Mouse (Mus musculus): ENCODE results near the gene Gm28048.
A peak's percentile ranks its signal among the peaks of the same experiment; 100 is the strongest.

Gene Gm28048

DNA sequence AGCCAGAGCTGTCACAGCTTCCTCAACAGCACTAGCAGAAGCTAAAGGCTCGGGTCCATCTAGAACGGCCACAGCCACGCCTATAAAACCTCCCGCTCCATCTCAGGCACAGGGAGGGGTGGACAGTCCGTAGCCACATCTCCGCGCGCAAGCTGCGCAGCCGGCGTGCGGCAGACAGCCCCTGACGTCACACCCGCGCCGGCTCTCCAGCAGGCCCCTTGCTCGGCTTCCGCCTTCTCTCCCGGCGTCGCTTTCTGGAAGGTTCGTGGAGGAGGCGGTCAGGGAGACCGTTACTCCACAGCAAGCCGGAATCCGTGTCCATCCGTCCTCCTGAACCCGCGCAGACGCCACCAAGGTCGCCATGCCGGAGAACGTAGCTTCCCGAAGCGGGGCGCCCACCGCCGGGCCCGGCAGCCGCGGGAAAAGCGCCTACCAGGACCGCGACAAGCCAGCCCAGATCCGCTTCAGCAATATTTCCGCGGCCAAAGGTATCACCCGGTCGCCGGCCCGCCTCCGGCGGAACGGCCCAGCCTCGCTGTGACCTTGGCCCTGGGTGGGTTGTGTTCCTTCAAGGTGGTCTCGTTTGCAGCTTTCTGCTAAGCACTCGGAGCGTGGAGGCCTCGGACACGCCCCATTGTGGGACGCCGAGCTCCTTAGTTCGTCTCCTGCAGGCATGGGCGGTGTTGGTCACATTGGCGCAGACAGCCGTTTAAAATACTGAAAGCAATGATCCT lies 8.7 kb upstream of the Gm28048 start, which contains the start of gene Cct4:
Gene Cct4 (plus strand): TSS at position 127 of the 734 bp plus-strand sequence.
- DNase-seq (ENCODE audit: low read depth, low spot score), result peak; percentile 94

DNA sequence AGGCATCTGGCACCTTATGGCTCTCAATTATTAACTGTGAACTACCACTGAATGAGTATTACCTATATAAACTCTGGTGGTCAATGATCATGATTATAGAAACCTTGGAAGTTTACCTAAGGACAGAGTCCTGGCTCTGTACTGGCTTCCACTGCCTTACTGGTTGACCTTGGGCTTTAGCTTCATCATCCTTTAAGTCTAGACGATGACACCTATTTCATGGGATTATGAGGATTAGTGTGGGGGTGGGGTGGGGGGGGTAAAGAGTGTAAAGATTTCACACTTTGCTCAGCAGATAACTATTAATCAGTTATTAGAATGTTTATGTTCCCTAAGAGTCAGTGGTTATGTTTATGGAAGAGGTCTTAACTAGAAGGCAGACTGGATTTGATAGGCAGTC lies 7.9 kb upstream of the Gm28048 start:
- DNase-seq (ENCODE audit: low read depth, low spot score), result no peak

DNA sequence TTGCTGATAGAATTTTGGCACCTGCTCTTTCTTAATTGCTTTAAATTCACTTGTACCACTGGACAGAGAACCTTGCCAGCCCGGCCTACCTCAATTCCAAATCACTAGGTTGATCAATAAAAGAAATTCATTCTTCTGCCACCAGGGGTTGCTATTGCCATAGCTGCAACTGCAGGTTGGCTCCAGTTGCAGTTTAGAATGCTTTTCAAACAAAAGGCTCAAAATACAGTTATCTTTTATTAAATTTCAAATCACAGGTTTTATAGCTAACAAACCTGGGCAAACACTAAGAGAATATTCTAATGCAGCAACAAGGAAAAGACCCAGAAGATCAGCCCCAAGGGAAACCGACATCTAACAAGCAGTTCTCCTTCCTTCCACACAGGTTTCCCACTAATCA lies 5.5 kb upstream of the Gm28048 start:
- peak; percentile 75 for DNase-seq (ENCODE audit: low read depth, low spot score)

DNA sequence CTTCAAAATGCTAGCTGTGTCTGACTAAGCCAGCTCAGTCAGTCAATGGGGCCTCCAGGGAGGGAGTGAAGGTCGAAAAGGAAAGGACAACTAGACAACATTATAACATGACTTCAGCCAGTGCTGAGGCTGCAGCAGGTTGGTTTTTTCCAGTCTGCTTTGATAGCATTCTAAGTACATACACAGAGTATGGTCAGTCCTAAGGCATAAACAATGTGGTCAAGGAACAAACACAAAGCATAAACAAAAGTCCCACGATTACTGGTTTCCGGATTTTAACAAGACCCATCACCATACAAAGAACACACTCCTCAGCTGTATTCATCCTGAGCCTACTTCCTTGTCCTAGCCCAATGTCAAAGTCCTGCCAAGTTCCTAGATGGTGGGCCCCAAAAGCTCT lies 3.6 kb upstream of the Gm28048 start:
- peak; percentile 68 for DNase-seq (ENCODE audit: low read depth, low spot score)

DNA sequence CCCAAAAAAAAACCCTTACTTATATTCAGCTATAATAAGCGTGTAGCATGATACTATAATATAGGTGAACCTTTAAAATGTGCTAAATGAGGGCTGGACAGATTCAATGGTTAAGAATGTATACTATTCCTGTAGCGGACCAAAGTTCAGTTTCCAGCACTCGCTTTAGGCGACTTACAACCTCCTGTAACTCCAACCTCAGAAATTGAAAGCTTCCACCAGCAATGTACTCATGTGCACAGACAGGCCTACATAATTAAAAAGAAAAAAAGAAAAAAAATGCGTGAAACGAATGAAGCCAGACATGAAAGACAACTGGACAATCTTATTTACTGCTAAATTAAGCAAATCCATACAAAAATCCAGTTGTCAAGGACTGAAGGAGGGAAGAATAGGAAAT lies 956 bp upstream of the Gm28048 start:
- no peak for DNase-seq (ENCODE audit: low read depth, low spot score)

DNA sequence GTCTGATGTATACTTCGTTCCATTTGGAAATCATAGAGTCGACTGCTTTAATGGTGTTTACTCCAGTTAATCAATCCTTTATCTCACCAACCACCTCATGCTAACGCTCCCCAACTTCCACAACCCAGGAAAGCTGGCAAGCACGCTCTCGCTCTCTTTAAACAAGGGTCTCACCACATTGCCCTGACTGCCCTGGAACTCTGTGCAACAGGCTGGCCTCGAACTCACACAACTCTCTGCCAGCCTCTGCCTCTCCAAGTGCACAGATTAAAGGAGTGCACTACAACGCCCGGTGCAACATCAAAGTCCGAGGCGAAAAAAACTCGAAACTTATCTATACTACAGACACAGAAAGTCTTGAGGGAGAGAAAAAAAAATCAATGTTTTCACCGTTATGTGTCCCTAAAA lies 343 bp downstream of the Gm28048 start:
- DNase-seq (ENCODE audit: low read depth, low spot score), result no peak

DNA sequence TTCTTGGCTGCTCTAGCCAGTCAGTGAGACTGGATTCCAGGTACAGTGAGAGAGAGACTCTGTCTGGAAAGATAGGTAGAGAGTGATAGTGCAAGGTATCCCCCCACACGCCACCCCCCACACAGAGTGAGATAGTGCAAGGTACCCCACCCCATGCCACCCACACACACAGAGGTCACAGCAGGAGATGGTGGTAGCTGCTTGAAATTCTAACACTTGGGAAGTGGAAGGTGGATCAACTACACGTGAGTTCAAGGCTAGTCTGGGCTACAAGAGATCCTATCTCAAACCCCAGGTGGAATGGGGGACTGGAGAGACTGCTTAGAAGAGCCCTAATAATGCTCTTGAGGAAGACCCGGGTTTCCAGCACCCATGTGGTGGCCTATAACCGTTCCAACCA lies 849 bp downstream of the Gm28048 start:
- no peak for DNase-seq (ENCODE audit: low read depth, low spot score)

DNA sequence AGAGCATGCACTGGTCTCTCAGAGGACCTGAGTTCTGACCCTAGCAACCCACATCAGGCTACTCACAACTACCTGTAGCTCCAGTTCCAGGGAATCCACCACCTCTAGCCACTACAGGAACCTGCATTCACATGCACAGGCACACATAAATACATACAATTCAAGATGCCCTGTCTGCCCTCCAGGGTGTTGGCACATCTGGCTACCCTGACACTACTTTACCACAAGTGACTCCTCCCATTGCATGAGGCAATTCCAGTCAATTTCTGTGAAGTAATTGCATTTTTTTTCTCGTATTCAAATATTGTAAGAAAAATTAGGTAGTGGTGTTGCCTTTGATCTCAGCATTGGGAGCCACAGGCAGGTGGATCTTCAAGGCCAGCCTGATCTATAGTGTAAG lies 2.7 kb downstream of the Gm28048 start:
- no peak for DNase-seq (ENCODE audit: low read depth, low spot score)

DNA sequence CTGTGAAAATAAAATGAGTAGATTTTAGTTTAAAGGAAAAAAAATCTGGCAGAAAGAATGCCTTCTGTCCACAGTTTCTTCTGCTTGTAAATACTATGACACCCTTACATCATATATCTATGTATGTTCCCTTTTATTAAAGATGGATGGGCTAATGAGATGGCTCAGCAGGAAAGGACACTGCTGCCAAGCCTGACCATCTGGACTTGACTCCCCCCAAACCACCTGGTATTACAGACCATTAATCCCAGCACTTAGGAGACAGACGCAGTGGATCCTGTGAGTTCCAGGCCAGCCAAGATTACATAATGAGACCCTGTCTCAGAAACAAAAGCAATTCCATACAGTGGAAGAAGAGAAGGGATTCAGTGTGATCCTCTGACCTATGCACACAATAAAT lies 3.2 kb downstream of the Gm28048 start:
- no peak for DNase-seq (ENCODE audit: low read depth, low spot score)

DNA sequence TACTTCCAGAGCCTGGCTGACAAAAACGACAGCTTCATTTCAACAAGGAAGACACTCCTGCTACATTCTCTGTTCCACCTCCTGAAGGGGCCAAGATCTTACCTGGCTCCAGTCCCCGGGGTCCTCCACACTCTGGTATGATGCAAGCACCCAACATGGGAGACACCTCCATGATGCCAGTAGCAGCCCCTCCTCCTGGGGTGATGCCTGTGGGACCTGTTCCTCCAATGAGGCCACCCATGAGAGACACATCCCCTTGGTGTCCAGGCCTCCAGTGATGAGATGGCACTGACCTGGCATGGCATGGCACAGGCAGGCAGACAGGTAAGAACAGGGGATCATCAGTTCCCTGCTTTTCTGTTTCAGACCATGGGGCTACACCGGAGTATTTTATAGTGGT lies 3.7 kb downstream of the Gm28048 start:
- no peak for DNase-seq (ENCODE audit: low read depth, low spot score)

DNA sequence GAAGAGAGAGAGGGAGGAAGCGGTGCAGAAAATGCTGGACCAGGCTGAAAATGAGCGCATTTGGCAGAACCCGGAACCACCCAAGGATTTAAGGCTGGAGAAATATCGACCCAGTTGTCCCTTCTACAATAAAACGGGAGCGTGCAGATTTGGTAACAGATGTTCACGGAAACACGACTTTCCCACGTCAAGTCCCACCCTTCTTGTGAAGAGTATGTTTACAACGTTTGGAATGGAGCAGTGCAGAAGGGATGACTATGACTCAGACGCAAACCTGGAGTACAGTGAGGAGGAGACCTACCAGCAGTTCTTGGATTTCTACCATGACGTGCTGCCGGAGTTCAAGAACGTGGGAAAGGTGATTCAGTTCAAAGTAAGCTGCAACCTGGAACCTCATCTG lies 8.3 kb downstream of the Gm28048 start:
- DNase-seq (ENCODE audit: low read depth, low spot score), result peak; percentile 22

DNA sequence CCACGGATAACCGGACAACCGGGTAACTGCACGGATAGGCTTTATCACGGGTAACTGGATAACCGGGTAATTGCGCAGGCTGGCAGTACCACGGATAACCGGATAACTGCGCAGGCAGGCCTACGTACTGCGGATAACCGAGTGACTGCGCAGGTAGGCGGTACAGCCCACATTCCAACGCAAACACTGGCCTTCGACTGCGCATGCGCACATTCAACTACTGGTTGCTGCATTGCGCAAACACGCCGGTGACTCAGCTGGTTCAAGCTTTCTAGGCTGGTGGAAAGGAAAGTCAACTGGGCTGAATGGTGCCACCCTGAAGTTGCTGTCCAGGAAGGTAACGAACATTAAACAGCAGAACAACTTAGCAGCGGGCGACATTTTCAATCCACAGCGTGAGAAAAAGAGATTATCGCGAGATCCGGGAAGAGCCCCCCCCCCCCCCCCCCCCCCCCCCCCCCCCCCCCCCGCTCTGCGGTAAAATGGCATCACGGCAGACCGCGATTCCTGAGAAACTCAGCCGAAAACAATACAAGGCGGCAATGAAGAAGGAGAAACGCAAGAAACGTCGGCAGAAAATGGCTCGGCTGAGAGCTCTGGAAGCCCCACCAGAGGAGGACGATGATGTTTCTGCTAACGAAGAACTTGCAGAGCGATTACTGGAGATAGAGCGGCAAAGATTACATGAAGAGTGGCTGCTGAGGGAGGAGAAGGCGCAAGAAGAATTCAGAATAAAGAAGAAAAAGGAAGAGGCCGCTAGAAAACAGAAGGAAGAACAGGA lies 9.0 kb downstream of the Gm28048 start:
- DNase-seq (ENCODE audit: low read depth, low spot score), result peak; percentile 94

DNA sequence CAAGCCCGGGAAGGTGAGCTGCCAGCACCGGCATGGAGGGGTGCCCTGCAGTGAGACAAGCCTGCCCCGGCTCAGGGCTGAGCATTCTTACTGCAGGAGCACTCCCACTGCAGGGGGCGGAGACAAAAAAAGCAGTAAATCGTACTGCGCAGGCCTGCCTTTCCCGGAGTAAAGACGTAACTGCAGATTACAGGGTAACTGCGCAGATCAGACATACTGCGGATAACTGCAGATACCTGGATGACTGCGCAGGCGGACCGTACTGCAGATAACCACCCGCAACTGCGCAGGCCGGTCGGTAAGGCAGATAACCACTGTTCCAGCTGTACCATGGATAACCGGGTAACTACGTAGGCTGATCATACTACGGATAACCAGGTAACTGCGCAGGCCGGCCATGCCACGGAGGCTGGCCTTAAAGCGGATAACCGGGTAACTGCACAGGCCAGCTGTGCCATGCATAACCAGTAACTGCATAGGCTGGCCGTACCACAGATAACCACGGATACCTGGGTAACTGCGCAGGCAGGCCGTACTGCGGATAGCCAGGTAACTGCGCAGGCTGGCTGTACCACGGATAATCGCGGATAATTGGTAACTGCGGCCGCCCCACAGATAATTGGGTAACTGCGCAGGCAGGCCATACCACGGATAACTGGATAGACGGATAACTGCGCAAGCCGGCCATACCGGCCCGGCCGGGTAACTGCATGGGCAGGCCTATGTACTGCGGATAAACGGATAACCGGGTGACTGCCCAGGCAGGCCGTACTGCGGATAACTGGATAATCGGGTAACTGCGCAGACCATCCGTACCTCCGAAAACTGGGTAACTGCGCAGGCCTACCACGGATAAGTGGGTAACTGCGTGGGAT lies 9.8 kb downstream of the Gm28048 start, which contains the start of gene Zrsr1:
Gene Zrsr1 (plus strand): TSS at position 171 of the 875 bp plus-strand sequence.
- DNase-seq (ENCODE audit: low read depth, low spot score), result peak; percentile 95

DNA sequence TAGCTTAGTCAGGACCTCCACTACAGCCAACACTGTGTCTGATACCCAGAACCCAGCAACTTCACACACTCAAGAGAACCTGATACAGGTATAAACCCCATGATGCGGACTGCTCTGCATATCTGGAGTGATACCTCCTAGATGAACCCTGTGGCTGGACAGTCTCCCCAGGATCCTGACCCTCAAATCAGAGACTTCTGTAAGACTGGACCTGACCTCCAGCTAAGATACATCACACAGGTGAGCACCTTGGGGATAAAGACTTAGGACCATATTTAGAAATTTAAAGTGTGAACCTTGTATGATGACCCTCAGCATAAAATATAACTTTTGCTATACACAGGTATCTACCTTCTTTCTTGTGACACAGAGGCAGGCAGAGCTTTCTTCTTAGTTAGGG lies 11.3 kb downstream of the Gm28048 start:
- no peak for DNase-seq (ENCODE audit: low read depth, low spot score)

DNA sequence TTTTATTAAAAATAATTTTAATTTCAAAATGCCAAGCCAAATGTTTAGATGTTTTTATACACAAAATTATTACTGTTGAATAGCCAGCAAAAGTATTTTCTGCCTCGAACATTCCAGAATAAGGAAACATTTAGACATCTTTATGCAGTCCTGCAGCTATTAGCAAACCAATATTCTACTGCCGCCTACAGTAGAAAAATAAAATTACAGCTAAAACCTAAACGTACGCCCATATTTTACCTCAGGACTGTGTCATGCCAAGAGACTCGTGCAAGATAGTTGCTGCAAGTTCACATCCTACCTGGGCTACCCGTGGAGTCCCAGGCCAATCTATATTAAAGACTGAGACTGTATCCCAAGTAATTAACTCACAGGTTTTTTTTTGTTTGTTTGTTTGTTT lies 12.4 kb downstream of the Gm28048 start:
- peak; percentile 68 for DNase-seq (ENCODE audit: low read depth, low spot score)

DNA sequence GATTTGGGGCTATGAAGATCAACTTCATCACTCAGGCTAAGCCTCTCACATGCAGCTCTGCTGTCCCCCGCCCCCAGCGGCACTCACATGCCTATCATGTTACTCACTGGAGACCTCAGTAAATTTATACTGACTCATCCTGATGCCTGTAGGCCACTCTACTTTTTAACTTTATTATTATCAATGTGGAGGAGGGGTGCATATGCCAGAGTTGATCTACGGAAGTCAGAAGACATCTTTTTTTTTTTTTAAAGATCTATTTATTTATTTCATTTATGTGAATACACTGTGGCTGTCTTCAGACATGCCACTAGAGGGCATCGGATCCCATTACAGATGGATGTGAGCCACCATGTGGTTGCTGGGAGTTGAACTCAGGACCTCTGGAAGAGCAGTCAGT lies 16.4 kb downstream of the Gm28048 start:
- peak; percentile 37 for DNase-seq (ENCODE audit: low read depth, low spot score)

DNA sequence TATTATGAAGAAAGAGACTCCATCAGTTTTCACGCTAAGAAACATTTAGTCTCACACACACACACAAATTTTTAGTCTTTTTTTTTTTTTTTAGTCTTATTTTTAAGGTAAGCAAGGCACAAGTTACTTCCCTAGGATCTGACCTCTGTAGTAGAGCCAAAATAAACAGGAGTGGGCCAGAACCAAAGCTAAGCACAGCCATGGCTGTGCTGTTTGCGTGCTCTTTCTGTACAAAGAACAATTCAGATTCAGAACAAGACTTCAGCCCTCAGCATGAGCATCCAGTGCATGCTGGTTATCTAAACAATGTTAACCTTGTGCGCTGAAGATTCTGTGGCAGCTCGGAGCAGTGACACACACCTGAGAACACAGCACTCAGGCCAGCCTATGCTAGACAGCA lies 17.5 kb downstream of the Gm28048 start:
- DNase-seq (ENCODE audit: low read depth, low spot score), result no peak

DNA sequence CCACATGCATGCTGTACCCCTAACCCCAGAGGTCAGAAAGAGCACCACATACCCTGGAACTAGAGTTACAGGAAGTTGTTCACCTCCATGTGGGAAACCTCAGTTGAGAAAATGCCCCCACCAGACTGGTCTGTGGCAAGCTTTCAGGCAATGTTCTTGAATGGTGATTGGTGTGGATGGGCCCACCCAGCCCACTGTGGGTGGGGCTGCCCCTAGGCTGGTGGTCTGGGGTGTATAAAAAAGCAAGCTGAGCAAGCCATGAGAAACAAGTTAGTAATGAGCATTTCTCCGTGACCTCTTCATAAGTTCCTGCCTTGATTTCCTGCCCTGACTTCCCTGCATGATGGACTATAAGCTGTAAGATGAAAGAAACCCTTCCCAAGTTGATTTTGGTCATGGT lies 19.8 kb downstream of the Gm28048 start:
- DNase-seq (ENCODE audit: low read depth, low spot score), result no peak

DNA sequence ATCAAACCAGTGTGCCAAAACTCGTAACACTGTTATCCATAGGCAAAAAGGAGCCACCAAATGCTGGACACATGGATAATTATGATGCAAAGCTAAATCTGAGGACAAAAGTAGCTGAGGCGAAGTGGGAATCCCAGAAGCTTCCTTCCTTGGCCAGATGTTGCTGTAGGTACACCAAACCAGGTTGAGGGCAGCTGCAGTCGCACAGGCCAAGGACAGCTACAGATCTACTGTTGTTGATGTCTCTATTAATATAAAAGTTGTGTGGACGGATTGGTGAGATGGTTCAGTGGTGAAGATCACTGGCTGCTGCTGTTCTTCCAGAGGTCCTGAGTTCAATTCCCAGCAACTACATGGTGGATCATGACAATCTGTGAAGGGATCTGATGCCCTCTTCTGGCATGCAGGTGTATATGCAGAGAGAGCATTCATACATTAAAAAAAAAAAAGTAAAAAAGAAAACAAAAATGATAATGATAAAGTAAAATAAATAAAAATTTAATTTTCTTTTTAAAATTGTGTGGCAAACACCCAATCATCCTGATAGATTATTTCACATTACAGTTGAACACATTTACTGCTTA lies 24.0 kb downstream of the Gm28048 start:
- DNase-seq (ENCODE audit: low read depth, low spot score), result peak; percentile 42

DNA sequence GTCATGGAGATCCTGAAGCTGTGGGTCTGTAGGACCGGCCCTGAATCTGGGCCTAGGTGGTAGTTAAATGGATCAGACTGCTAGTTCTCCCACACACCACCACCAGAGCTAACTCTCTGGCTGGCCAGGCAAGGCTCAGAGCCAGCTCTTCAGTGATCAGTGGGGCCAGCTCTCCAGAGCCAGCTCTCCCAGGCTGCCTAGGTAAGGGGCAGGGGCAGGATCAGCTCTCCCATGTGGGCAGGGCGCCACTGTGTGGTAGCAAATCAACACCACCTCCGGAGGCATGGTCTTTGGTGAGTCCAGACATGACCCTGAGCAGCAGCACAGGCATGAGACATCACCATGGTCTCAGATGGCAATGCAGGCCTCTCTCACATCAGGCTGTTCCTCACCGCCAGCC lies 25.1 kb downstream of the Gm28048 start:
- peak; percentile 85 for DNase-seq (ENCODE audit: low read depth, low spot score)

DNA sequence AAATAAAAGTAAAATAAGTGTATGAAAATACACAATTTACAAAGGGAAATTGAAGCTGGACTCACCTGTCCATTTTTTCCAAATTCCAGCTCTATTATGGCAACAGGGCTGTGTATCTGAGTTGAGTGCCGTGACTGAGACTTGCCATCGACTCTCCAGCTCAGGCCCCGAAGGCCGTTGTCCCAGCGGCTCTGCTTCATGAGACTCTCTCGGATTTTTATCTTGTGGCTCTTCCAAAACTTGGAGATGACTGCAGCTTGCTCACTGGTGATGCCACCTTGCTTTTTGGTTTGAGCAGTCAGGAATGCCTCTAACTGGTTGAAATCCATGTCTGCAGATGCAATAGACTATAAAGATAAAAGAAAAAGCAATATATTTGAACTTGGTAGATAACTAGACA lies 25.5 kb downstream of the Gm28048 start:
- no peak for DNase-seq (ENCODE audit: low read depth, low spot score)

DNA sequence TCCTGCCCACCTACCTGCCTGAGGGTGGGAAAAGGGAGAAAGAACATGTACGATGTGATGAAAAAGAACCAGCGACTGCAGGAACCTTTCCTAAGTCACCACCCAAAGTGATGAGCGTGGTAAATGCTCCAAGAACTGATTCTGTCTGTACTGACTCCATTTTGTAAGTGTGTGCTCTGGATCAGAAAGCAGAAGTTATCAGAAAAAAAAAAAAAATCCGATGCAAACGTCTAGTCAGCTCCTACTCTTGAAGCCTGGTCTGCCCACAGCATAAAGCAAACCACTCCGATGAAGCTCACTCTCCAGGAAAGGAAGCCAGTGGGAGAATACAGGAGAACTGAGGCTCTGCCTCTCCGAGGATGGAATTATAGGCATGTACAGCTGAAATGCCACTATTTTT lies 29.2 kb downstream of the Gm28048 start:
- no peak for DNase-seq (ENCODE audit: low read depth, low spot score)
